Mouse (Mus musculus) heart, postnatal 0 days (tissue): Measurements from ENCODE around the gene Lurap1.
A peak's percentile ranks its signal among the peaks of the same experiment; 100 is the strongest.

ENCODE experiments used
- CTCF ChIP-seq: IDR thresholded peaks from 2 replicates; pipeline ENCODE4 v1.5.1; 2016; ENCODE audit warnings: antibody characterized with exemption, control low read depth, low read depth
- EP300 ChIP-seq: IDR thresholded peaks from 2 replicates; pipeline ENCODE4 v1.6.1; 2016; ENCODE audit warnings: antibody characterized with exemption, low read depth

GRCm38 (mm10) chr4:116159912-116160311 is 8.8 kb upstream of the Lurap1 start:
- peak; percentile 44 for TF ChIP-seq CTCF
- TF ChIP-seq EP300 = no peak
